Mouse (Mus musculus) activated CD4-positive, CD25-positive, alpha-beta regulatory T cell, adult 4 months (primary cell): ENCODE data around the gene Lag3. TPM values are rescaled to one million over a fixed set of nuclear protein-coding genes. Genes with fewer than 3 reads are reported as not detected.

Source experiments
- ATAC-seq: one replicate; pipeline ENCODE4 v1.8.0; 2017
- polyA plus RNA-seq, 2 experiments: library from polyadenylated mRNA; unstranded; fragments of 100-300 nt; shearing (Covaris generic); gene quantifications; one replicate each; pipeline ENCODE4 v1.2.1; 2017

Gene Lag3
- polyA plus RNA-seq, 2 experiments from 2014 or later: 23.5 to 30.2 TPM

GRCm38 (mm10) chr6:124858561-124859318 lies 52.8 kb downstream of the Lag3 start:
- no peak for ATAC-seq

- no peak for ATAC-seq
These were observed 53.5 kb downstream of the Lag3 start for GRCm38 (mm10) chr6:124857840-124858530.

GRCm38 (mm10) chr6:124856916-124857839 lies 54.3 kb downstream of the Lag3 start, which contains the start of gene P3h3:
TSS of gene P3h3 (minus strand) at chr6:124857752.
- ATAC-seq: peak; percentile 81

GRCm38 (mm10) chr6:124856321-124856720 lies 55.2 kb downstream of the Lag3 start:
- ATAC-seq: no peak

GRCm38 (mm10) chr6:124854647-124855046 lies 56.9 kb downstream of the Lag3 start:
- ATAC-seq: no peak

Other genes starting within 250 kb of the Lag3 start
- 10 to 100 TPM; 24.3 to 25.9 TPM for gene Lpcat3, start 248.7 kb downstream of the Lag3 start, polyA plus RNA-seq
- gene Emg1, start 199.5 kb downstream of the Lag3 start, polyA plus RNA-seq: 100 to 1,000 TPM; 401 to 440 TPM
- 10 to 100 TPM; 72.2 to 87.3 TPM for gene Phb2, start 199.4 kb downstream of the Lag3 start, polyA plus RNA-seq
- gene Ptpn6, start 173.0 kb downstream of the Lag3 start, polyA plus RNA-seq: 100 to 1,000 TPM; 138 to 144 TPM
- 100 to 1,000 TPM; 529 to 630 TPM for gene Grcc10, start 170.3 kb downstream of the Lag3 start, polyA plus RNA-seq
- gene Gm45234, start 155.7 kb downstream of the Lag3 start, polyA plus RNA-seq: not detected
- 1 to 10 TPM; 3.3 to 5.7 TPM for gene Atn1, start 155.2 kb downstream of the Lag3 start, polyA plus RNA-seq
- gene Eno2, start 142.0 kb downstream of the Lag3 start, polyA plus RNA-seq: 1 to 10 TPM; 4.4 to 4.7 TPM
- gene Lrrc23, start 132.0 kb downstream of the Lag3 start, polyA plus RNA-seq: under 1 TPM; 0.61 to 0.73 TPM
- gene Spsb2, start 103.0 kb downstream of the Lag3 start, polyA plus RNA-seq: 1 to 10 TPM; 1.5 to 2.1 TPM
- 10 to 100 TPM; 68.9 to 93.3 TPM for gene Tpi1, start 97.4 kb downstream of the Lag3 start, polyA plus RNA-seq
- 10 to 100 TPM; 58.3 to 86.0 TPM for gene Usp5, start 82.2 kb downstream of the Lag3 start, polyA plus RNA-seq
- gene Cdca3, start 82.2 kb downstream of the Lag3 start, polyA plus RNA-seq: 10 to 100 TPM; 43.4 to 57.7 TPM
- under 1 TPM in 1 of 2 experiments, not detected in 1; 0.19 TPM for gene Gnb3, start 71.4 kb downstream of the Lag3 start, polyA plus RNA-seq
- gene P3h3, start 54.0 kb downstream of the Lag3 start, polyA plus RNA-seq: not detected
- under 1 TPM in 1 of 2 experiments, not detected in 1; 0.21 TPM for gene Gpr162, start 47.7 kb downstream of the Lag3 start, polyA plus RNA-seq
- 100 to 1,000 TPM; 240 to 401 TPM for gene Cd4, start 23.5 kb downstream of the Lag3 start, polyA plus RNA-seq
- 10 to 100 TPM; 12.0 to 12.8 TPM for gene Ptms, start 8.4 kb upstream of the Lag3 start, polyA plus RNA-seq
- 10 to 100 TPM; 46.7 to 70.4 TPM for gene Mlf2, start 19.7 kb upstream of the Lag3 start, polyA plus RNA-seq
- gene Cops7a, start 53.8 kb upstream of the Lag3 start, polyA plus RNA-seq: 10 to 100 TPM; 45.9 to 51.2 TPM
- not detected for gene Pianp, start 85.0 kb upstream of the Lag3 start, polyA plus RNA-seq
- gene Zfp384, start 97.4 kb upstream of the Lag3 start, polyA plus RNA-seq: 1 to 10 TPM; 4.3 to 5.2 TPM
- gene Ing4, start 128.1 kb upstream of the Lag3 start, polyA plus RNA-seq: 10 to 100 TPM; 41.5 to 48.1 TPM
- gene Acrbp, start 138.0 kb upstream of the Lag3 start, polyA plus RNA-seq: 1 to 10 TPM; 8.1 to 9.7 TPM
- gene Lpar5, start 156.2 kb upstream of the Lag3 start, polyA plus RNA-seq: 1 to 10 TPM; 8.6 to 9.5 TPM
- 10 to 100 TPM; 49.4 to 66.6 TPM for gene Chd4, start 184.3 kb upstream of the Lag3 start, polyA plus RNA-seq
- 10 to 100 TPM; 40.6 to 50.3 TPM for gene Nop2, start 220.2 kb upstream of the Lag3 start, polyA plus RNA-seq
- gene Iffo1, start 233.5 kb upstream of the Lag3 start, polyA plus RNA-seq: 10 to 100 TPM in 1 of 2 experiments, 1 to 10 TPM in 1; 6.9 to 13.3 TPM